Mouse (Mus musculus) midbrain, embryonic 13.5 days (tissue): Measurements from ENCODE around the gene Gm266. TPM values are rescaled to one million over a fixed set of nuclear protein-coding genes. Genes with fewer than 3 reads are reported as not detected.

Experiments
- ATAC-seq: fragments of 200-750 bp; cut with Nextera tagmentation; 2 replicates; pipeline ENCODE4 v1.8.0; 2017; ENCODE audit warnings: mild to moderate bottlenecking, moderate TSS enrichment, moderate library complexity
- H3K27ac ChIP-seq: fragments of 300-500 bp; sonication (generic); 2 replicates; pipeline ENCODE4 v1.5.1; 2015; ENCODE audit warnings: inconsistent platforms, mild to moderate bottlenecking, moderate library complexity
- H3K27me3 ChIP-seq: fragments of 300-500 bp; sonication (generic); 2 replicates; pipeline ENCODE4 v1.6.1; 2015; ENCODE audit warnings: mild to moderate bottlenecking, inconsistent platforms
- H3K36me3 ChIP-seq: fragments of 300-500 bp; sonication (generic); 2 replicates; pipeline ENCODE4 v1.6.1; 2015; ENCODE audit warnings: mild to moderate bottlenecking, inconsistent platforms
- H3K4me1 ChIP-seq: fragments of 300-500 bp; sonication (generic); replicated peaks from 2 replicates; pipeline ENCODE4 v1.6.1; 2015; ENCODE audit warnings: inconsistent platforms
- H3K4me2 ChIP-seq: fragments of 300-500 bp; sonication (generic); replicated peaks from 2 replicates; pipeline ENCODE4 v1.6.1; 2015; ENCODE audit warnings: moderate library complexity, mild to moderate bottlenecking, inconsistent platforms
- H3K4me3 ChIP-seq: fragments of 300-500 bp; sonication (generic); replicated peaks from 2 replicates; pipeline ENCODE4 v1.5.1; 2015; ENCODE audit warnings: mild to moderate bottlenecking, inconsistent platforms
- H3K9ac ChIP-seq: fragments of 300-500 bp; sonication (generic); replicated peaks from 2 replicates; pipeline ENCODE4 v1.6.1; 2015; ENCODE audit warnings: mild to moderate bottlenecking, inconsistent platforms
- H3K9me3 ChIP-seq: fragments of 300-500 bp; sonication (generic); 2 replicates; pipeline ENCODE4 v1.6.1; 2016; ENCODE audit warnings: mild to moderate bottlenecking, inconsistent platforms
- WGBS: fragments of 180-500 bp; shearing (Covaris S2); methylation state at CpG from one replicate; pipeline ENCODE4 v1.1.7; 2015; 5-methylcytosine and 5-hydroxymethylcytosine counted together
- polyA plus RNA-seq: library from polyadenylated mRNA; unstranded; fragments of >200 nt; fragmentation: Nextera tagmentation; extraction: Ambion mirVana; gene quantifications from 2 replicates; pipeline ENCODE4 v1.2.1, GENCODE M21; 2015

Gm266 gene
- polyA plus RNA-seq, 1 experiment from 2014 or later = 0.81 TPM

DNA sequence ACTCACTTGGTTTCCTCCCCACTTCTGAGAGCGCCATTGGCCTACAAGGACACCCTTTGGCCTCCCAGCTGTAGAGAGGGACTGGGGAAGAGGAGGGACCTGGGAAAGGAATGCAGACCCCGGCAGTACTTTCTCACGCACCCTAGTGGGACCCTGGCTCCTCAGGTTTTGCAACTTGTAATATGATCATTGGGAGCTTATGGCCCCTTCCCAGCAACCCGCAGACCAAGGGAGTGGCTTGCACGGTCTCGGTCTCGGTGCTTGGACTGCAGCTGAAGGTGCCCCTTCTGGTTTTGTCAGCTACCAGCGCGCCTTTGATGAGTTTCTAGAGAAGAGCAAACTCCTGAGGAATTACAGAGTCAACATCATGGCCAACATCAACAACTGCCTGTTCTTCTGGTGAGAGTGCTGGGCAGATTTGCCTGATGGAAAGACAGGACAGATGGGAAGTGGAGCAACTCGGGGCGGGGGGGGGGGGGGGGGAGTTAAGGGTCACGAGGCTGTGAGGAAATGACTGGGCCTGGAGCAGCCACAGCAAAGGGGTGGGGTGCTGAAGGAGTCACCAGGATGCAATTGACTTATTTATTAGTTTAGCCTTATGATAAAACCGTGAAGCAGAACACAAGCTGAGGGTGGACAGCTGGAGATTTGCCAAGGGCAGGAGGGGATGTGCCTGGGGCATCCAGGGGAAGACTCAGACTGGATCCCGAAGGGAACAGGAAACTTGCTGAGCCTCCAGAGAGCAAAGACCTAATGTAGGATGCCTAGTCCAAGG is 36.5 kb downstream of the Gm266 start:
- Histone ChIP-seq H3K4me2 (no peak overlapping the region), H3K4me3 (no peak overlapping the region), H3K9me3 (no peaks in the 10 kb centered on the region), H3K36me3 (no peaks in the 10 kb centered on the region), H3K27ac (no peak overlapping the region), H3K4me1 (peaks cover 17% of the 10 kb centered on the region), H3K27me3 (peaks cover 94% of the 10 kb centered on the region), H3K9ac (no peak overlapping the region)
- ATAC-seq = no peak
- WGBS = 21% methylated on average over 13 of the region's 14 CpGs

DNA sequence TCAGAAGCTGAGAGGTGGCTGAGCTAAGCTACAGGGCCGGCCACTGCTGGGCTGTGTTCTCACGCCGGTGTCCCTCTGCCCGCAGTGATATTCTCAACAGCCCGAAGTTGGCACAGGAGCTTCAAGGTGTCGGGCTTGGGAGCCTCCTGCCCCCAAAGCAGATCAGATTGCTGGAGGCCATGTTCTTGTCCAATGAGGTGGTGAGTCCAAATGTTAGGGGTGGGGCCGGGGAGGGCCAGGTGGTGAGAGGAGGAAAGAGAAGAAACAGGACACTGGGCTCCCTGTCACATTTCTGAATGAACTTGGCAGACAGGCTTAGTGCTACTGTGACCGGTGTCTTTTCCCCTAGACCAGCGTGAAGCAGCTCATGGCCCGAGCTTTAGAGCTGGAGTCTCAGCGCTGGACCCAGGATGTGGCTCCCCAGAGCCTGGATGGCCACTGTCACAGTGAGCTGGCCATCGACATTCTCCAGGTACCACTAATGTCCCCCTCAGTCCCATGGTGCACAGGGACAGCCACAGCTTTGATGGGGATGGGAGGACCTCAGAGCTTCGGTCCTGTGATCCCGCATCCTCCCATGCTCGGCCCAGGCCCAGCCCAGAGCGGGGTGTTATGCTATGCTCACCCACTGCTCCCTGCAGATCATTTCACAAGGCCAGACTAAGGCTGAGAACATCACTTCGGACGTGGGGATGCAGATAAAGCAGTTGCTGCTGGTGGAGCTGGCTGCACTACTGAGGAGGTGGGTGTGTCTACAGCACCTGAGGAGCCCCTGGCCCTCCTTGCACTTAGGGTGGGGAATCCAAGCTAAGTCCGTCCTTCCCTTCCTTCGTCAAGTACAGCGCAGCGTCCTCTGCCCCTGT is 37.5 kb downstream of the Gm266 start:
- Histone ChIP-seq H3K27ac (no peak overlapping the region), H3K4me1 (peaks cover 19% of the 10 kb centered on the region), H3K4me3 (no peak overlapping the region), H3K9me3 (no peaks in the 10 kb centered on the region), H3K36me3 (no peaks in the 10 kb centered on the region), H3K9ac (no peak overlapping the region), H3K27me3 (peaks cover 98% of the 10 kb centered on the region), H3K4me2 (no peak overlapping the region)
- no peak for ATAC-seq
- 11% methylated on average over 22 of the region's 22 CpGs for WGBS

DNA sequence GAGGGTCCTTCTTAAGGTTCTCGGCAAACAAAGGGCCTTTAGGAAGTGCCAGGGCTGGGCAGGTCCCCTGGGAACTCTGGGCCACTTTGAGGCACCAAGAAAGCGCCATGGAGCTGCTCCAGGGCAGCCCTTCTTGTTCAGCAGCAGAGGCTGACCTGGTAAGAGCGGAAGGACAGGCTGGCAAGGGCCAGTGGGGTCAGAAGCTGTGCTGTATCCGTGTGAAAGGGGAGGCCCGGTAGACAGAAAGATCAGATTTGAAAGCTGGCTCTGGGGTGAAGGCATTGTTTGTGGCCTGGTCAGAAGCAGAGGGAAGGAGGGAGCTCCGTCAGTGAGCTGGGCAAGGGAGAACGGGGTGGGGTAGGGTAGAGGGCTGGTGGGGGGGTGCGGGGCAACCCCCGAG is 38.3 kb downstream of the Gm266 start:
- ATAC-seq = no peak

DNA sequence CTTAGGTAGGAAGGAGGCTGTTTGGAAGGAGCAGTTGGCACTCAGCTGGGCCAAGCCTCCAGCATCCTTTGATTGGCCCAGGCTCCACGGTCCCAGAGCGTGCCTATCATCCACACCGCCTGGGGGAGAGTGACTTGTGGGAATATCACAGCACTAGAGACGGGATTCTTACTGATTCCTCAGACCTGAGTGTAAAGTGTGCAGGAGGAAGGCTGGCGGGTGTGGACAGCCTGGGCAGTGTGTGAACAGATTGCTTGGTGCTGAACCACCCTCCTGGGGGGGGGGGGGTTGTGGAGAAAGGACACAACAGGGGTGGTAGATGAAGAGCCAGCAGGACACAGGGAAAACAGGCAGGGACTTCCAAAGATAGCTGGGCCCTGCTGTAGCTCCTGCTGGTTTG is 38.9 kb downstream of the Gm266 start:
- Histone ChIP-seq H3K27me3 (peaks cover 100% of the 10 kb centered on the region), H3K4me1 (peaks cover 32% of the 10 kb centered on the region), H3K4me2 (no peak overlapping the region), H3K9ac (no peak overlapping the region), H3K36me3 (no peaks in the 10 kb centered on the region), H3K9me3 (no peaks in the 10 kb centered on the region), H3K27ac (no peak overlapping the region), H3K4me3 (no peak overlapping the region)
- WGBS = 22% methylated on average over 5 of the region's 5 CpGs
- ATAC-seq = no peak

More for the DNA sequence above, 38.3 kb downstream of the Gm266 start:
- H3K4me2 ChIP-seq = no peak overlapping the region
- WGBS = 11% methylated on average over 9 of the region's 9 CpGs
- H3K36me3 ChIP-seq = no peaks in the 10 kb centered on the region
- H3K4me1 ChIP-seq = peaks cover 27% of the 10 kb centered on the region
- no peak overlapping the region for H3K9ac ChIP-seq
- H3K27me3 ChIP-seq = peaks cover 100% of the 10 kb centered on the region
- H3K9me3 ChIP-seq = no peaks in the 10 kb centered on the region
- H3K4me3 ChIP-seq = no peak overlapping the region
- H3K27ac ChIP-seq = no peak overlapping the region

DNA sequence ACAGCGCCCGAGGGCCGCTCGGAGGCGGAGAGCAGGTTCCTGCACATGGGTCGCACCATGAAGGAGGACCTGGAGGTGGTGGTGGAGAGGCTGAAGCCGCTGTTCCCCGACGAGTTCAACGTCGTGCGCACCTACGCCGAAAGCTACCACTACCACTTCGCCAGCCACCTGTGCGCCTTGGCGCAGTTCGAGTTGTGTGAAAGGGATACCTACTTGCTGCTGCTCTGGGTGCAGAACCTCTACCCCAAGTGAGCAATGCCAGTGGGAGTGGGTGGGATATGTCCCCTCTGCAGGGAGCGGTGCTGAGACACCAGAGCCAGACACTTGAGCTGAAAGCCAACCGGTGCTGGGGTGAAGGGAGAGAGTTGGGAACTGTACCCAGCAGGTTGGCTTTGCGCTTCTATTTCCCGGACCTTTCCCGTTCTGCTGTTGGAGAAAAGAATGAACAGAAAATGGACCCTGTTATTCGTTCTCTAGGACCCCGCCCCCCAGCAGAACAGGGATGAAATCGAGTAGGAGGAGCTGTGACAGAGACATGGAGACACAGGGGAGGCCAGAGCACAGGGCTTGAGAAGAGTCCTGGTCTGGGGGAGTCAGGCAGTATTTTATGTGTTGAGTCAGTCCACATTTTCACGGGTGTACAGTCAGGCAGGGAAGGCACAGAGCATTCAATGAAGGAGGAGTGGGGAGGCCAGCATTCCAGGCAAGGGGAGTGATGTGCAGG is 39.6 kb downstream of the Gm266 start:
- Histone ChIP-seq H3K27me3 (peaks cover 100% of the 10 kb centered on the region), H3K27ac (no peak overlapping the region), H3K4me2 (peak overlapping the region; percentile 46), H3K36me3 (no peaks in the 10 kb centered on the region), H3K9ac (no peak overlapping the region), H3K4me1 (peaks cover 32% of the 10 kb centered on the region), H3K4me3 (peak overlapping the region; percentile 26), H3K9me3 (no peaks in the 10 kb centered on the region)
- WGBS = 6% methylated on average over 22 of the region's 27 CpGs
- no peak for ATAC-seq

DNA sequence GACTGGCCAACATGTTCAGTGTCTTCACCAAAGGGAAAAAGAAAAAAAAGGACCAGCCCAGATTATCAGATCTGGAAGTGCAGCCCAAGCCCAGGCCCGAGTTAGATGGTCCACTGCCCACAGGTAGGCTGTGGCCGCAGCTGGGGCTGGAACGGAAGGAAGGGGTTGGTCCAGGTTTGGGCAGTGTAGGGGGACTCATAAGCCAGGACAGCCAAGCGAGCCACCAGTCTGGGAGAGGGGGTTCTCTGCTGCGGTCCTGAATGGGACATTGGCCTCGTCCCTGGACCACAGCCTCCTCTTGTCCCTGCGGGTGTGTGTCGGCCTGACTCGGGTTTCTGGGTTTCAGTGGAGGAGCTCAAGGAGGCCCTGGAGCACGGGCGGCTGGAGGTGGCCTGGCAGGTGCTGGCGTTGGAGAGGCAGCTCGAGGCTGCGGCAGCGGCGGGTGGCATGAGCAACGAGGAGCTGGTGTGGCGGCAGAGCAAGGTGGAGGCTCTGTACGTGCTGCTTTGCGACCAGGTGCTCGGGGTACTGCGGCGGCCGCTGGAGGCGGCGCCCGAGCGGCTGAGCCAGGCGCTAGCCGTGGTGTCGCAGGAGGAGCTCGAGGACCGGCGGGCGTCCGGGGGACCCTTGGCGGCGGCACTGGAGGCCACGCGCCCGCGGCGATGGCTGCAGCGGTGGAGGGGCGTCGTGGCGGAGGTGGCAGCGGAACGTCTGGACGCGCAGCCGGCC is 40.3 kb downstream of the Gm266 start:
- Histone ChIP-seq H3K9ac (no peak overlapping the region), H3K36me3 (no peaks in the 10 kb centered on the region), H3K4me3 (peak overlapping the region; percentile 26), H3K27me3 (peaks cover 95% of the 10 kb centered on the region), H3K4me1 (peaks cover 32% of the 10 kb centered on the region), H3K4me2 (peak overlapping the region; percentile 46), H3K27ac (no peak overlapping the region), H3K9me3 (no peaks in the 10 kb centered on the region)
- ATAC-seq = no peak
- 3% methylated on average over 36 of the region's 52 CpGs for WGBS

DNA sequence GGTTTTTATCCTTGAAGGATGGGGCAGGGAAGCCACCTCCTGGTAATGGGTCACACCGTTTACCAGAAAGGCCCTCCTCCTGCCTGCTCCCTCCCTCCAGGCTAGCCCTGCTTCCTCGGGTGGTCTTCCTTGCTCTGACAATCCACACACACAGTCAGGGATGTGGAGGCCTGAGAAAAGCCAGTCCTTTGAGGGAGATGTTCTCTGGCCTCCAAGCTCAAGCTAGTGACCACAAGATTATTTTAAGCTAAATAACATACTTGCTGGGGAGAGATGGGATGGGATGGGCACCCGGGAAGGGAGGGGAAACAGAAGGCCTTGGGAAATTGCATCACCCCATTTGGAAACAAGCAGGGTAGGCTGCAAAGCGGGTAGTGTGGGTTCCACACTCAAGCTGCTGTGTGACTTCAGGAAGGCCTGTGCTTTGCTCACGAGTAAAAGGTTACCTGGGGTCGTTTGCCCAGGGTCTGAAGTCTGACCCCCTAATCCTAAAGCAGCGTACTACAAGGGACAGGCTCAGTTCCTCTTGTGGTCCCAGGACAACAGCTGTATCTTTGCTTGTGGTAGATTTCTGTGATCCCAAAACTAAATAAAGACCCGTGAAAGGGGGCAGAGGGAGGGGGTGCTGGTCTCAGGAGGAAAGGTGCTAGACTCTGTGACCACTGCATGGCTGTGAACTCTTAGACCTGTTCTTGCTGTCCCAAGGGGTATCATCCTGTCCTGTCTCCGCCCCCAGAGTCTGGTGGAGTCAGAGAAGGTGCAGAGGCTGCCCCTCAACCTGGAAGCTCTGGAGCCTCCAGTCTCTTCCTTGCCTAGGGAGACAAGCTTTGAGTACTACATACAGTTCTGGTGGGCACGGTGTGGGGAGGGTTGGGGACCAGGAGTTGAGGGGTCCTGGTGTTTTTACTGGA is 41.4 kb downstream of the Gm266 start:
- 23% methylated on average over 10 of the region's 10 CpGs for WGBS
- H3K4me1 ChIP-seq = peaks cover 30% of the 10 kb centered on the region
- H3K27me3 ChIP-seq = peaks cover 87% of the 10 kb centered on the region
- no peak overlapping the region for H3K4me3 ChIP-seq
- H3K4me2 ChIP-seq = no peak overlapping the region
- H3K36me3 ChIP-seq = no peaks in the 10 kb centered on the region
- ATAC-seq = no peak
- no peak overlapping the region for H3K27ac ChIP-seq
- H3K9me3 ChIP-seq = no peaks in the 10 kb centered on the region
- no peak overlapping the region for H3K9ac ChIP-seq

DNA sequence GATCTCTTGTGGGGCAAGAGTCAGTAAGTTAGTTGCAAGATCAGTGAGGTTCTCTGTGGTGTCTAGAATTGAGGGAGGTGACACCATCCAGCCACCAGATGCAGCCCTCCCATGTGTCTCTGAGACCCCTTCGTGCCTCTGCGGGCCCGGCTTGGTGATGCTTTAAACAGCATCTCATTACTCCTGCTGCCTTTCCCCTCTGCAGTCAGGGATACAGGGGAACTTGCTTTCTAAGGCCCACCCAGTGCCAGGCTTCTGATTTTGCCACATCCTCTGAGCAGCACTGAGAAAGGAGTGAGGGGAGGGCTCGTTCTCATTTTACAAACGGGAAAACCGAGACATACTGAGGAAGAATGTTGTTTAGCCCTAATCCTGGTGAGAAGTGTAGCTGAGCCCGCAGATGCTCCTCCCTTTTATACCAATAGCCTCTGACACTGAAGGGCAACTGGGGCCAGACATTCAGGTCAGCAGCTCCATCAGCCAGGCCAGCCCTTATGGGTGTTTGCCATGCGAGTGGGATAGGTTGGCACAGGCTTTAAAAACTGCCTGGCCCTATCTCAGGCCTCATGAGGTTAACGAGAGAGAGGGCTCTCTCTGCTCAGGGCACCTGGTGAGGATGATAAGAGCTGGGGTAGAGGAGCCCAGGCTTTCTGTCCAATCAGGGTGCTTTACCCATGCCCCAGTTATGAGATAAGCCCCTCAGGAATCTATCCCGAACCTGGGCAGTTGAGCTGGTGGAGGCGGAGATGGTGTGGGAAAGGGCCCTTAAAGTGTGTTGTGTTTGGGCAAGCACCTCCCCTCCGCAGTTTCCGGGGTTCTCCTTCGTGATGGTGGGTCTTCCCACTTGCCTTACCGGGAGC is 42.4 kb downstream of the Gm266 start:
- WGBS = 9% methylated on average over 15 of the region's 15 CpGs
- no peak overlapping the region for H3K9ac ChIP-seq
- H3K4me3 ChIP-seq = peak overlapping the region; percentile 39; the same call in 1 of the 2 replicates
- peak overlapping the region; percentile 72 for H3K4me2 ChIP-seq
- peaks cover 30% of the 10 kb centered on the region for H3K4me1 ChIP-seq
- peaks cover 80% of the 10 kb centered on the region for H3K27me3 ChIP-seq
- no peak overlapping the region for H3K27ac ChIP-seq
- no peaks in the 10 kb centered on the region for H3K9me3 ChIP-seq
- no peaks in the 10 kb centered on the region for H3K36me3 ChIP-seq
- ATAC-seq = no peak

DNA sequence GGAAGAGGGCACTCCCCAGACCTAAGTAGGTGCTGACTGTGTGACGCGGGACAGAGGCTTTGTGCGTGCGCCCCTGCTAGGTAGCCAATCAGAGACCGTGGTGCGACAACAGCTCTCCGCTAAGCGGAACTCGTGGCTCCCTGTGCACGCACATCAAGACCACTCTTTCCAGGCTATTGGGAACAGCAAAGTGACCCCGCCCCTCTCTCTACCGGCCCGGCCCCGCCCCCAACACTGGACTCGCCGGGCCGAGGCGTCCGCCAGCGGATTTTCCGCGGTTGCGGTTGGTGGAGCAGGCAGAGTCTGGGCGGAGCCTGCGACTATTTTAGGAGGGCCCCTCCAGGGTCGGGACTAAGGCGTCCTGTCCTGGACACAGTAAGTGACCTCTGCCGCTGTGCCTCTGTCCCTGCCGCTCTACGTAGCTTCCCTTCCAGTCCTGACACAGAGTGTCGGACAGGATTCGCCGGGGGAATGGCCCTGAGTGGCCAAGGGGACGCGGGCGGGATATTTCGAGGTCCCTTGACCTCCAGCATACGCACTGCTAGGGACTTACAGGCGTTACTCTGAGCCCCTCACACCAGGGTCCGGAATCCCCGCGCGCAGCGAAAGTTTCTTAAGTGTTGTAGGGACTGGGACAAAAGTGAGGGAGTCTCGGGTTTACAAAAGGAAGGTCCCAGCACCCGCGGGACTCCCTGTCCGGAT is 43.2 kb downstream of the Gm266 start, which contains the start of gene Tnfaip2:
Gene Tnfaip2, plus strand, starts transcription at position 161 of the 702 bp plus-strand sequence.
- Histone ChIP-seq H3K9me3 (no peaks in the 10 kb centered on the region), H3K27ac (no peak within 1 kb of the TSS), H3K9ac (peak within 1 kb of the TSS; percentile 55), H3K4me1 (peaks cover 30% of the 10 kb centered on the region), H3K27me3 (peaks cover 78% of the 10 kb centered on the region), H3K4me3 (peak within 1 kb of the TSS; percentile 39), H3K4me2 (peak within 1 kb of the TSS; percentile 72), H3K36me3 (no peaks in the 10 kb centered on the region)
- ATAC-seq = peak; percentile 81
- WGBS = under 1% methylated on average over 48 of the region's 48 CpGs
